Mouse (Mus musculus): ENCODE results near the gene Slc17a4. TPM values are rescaled to one million over a fixed set of nuclear protein-coding genes. Genes with fewer than 3 reads are reported as not detected.
A peak's percentile ranks its signal among the peaks of the same experiment; 100 is the strongest.

Slc17a4 gene
- total RNA-seq, 1 experiment = not detected

GRCm38 (mm10) chr13:23892592-23893268 lies 22.1 kb downstream of the Slc17a4 start:
- Histone ChIP-seq H3K9me3 (ENCODE audit: control insufficient read depth, insufficient read depth, low read depth, low read length) (no peaks in the 10 kb centered on the region), H3K4me3 (ENCODE audit: insufficient read depth in 1 of 2, low read depth in 1 of 2, low read length in 2 of 2, poor library complexity in 1 of 2, severe bottlenecking in 1 of 2) (no peak overlapping the region), H3K9ac (ENCODE audit: insufficient read depth, low read depth, low read length, poor library complexity, severe bottlenecking) (no peak overlapping the region), H3K27ac (ENCODE audit: insufficient read depth, low read depth, low read length, poor library complexity, severe bottlenecking) (no peak overlapping the region), H3K36me3 (ENCODE audit: control insufficient read depth, insufficient read depth, low read length, poor library complexity, severe bottlenecking) (no peaks in the 10 kb centered on the region), H3K4me1 (ENCODE audit: control insufficient read depth in 2 of 2, insufficient read depth in 2 of 2, low read length in 2 of 2, poor library complexity in 1 of 2) (no peaks in the 10 kb centered on the region)
- DNase-seq (ENCODE audit: low read depth, low spot score) = no peak
- in situ Hi-C loops (cut with MboI; ENCODE audit: low sequenced_read_pairs in 2 of 2, unreplicated experiment in 2 of 2) = no loop called here
- TF ChIP-seq MAFK (IDR thresholded peaks at IDR 0.05; ENCODE audit: insufficient read depth, low read depth, low read length) = no peak
- no peak for TF ChIP-seq ZNF384 (IDR thresholded peaks at IDR 0.05; ENCODE audit: low read depth, low read length)
- no peak for TF ChIP-seq ZC3H11A (IDR thresholded peaks at IDR 0.05; ENCODE audit: borderline replicate concordance, low read depth, low read length)
- no peak for TF ChIP-seq CHD2 (IDR thresholded peaks at IDR 0.05; ENCODE audit: low read depth, low read length)
- TF ChIP-seq HCFC1 (IDR thresholded peaks at IDR 0.05; ENCODE audit: borderline replicate concordance, insufficient read depth, low read length) = no peak

- in situ Hi-C loops (cut with MboI; ENCODE audit: low sequenced_read_pairs in 2 of 2, unreplicated experiment in 2 of 2) = no loop called here
- H3K9ac ChIP-seq (ENCODE audit: insufficient read depth, low read depth, low read length, poor library complexity, severe bottlenecking) = no peak overlapping the region
Observed at GRCm38 (mm10) chr13:23889011-23889605, 25.7 kb downstream of the Slc17a4 start.

DNA sequence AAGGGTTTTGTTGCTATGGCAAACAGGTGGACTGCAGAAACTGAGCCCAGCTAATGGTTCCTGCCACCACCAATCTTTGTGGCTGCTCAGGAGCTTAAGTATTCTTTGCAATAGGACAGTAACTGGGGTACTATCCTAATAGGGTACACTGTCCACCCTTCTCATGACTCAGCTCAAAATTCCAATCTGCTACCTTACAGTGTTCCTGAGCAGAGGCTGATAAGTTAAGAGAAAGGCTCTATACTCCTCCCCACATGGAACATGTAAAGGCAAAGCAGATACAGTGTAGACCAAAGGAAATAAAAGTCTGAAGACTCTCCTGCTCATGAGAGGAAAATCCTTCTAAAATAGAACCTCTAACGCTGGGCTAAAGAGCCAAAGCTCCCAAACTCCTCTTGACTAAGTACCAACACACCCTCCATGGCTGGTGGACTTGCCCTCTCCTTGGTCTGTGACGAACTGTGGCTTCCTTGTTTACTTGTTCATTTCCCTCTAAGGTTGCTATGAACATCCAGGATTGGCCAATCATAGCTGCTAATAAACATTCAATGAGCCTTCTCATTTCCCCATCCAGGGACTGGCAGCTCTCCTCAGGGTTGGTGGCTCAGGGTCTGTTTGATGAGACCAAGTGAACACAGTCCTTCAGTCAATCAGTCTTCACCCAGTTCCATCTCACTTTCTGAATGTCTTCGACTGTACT lies 27.6 kb downstream of the Slc17a4 start:
- no peak for DNase-seq (ENCODE audit: low read depth, low spot score)
- H3K27ac ChIP-seq (ENCODE audit: insufficient read depth, low read depth, low read length, poor library complexity, severe bottlenecking) = no peak overlapping the region
- no peaks in the 10 kb centered on the region for H3K4me1 ChIP-seq (ENCODE audit: control insufficient read depth in 2 of 2, insufficient read depth in 2 of 2, low read length in 2 of 2, poor library complexity in 1 of 2)
- H3K9me3 ChIP-seq (ENCODE audit: control insufficient read depth, insufficient read depth, low read depth, low read length) = no peaks in the 10 kb centered on the region
- no peak overlapping the region for H3K4me3 ChIP-seq (ENCODE audit: insufficient read depth in 1 of 2, low read depth in 1 of 2, low read length in 2 of 2, poor library complexity in 1 of 2, severe bottlenecking in 1 of 2)
- TF ChIP-seq CHD2 (IDR thresholded peaks at IDR 0.05; ENCODE audit: low read depth, low read length) = no peak
- no peak for TF ChIP-seq MAFK (IDR thresholded peaks at IDR 0.05; ENCODE audit: insufficient read depth, low read depth, low read length)
- TF ChIP-seq ZNF384 (IDR thresholded peaks at IDR 0.05; ENCODE audit: low read depth, low read length) = no peak
- TF ChIP-seq HCFC1 (IDR thresholded peaks at IDR 0.05; ENCODE audit: borderline replicate concordance, insufficient read depth, low read length) = no peak
- no peak for TF ChIP-seq ZC3H11A (IDR thresholded peaks at IDR 0.05; ENCODE audit: borderline replicate concordance, low read depth, low read length)
- H3K9ac ChIP-seq (ENCODE audit: insufficient read depth, low read depth, low read length, poor library complexity, severe bottlenecking) = no peak overlapping the region
- in situ Hi-C loops (cut with MboI; ENCODE audit: low sequenced_read_pairs in 2 of 2, unreplicated experiment in 2 of 2) = no loop called here
- H3K36me3 ChIP-seq (ENCODE audit: control insufficient read depth, insufficient read depth, low read length, poor library complexity, severe bottlenecking) = no peaks in the 10 kb centered on the region

More at GRCm38 (mm10) chr13:23889011-23889605, 25.7 kb downstream of the Slc17a4 start:
- no peak for TF ChIP-seq HCFC1 (IDR thresholded peaks at IDR 0.05; ENCODE audit: borderline replicate concordance, insufficient read depth, low read length)
- no peak for TF ChIP-seq MAFK (IDR thresholded peaks at IDR 0.05; ENCODE audit: insufficient read depth, low read depth, low read length)
- TF ChIP-seq CHD2 (IDR thresholded peaks at IDR 0.05; ENCODE audit: low read depth, low read length) = no peak
- no peak for TF ChIP-seq ZNF384 (IDR thresholded peaks at IDR 0.05; ENCODE audit: low read depth, low read length)
- no peak for TF ChIP-seq ZC3H11A (IDR thresholded peaks at IDR 0.05; ENCODE audit: borderline replicate concordance, low read depth, low read length)
- H3K4me1 ChIP-seq (ENCODE audit: control insufficient read depth in 2 of 2, insufficient read depth in 2 of 2, low read length in 2 of 2, poor library complexity in 1 of 2) = no peaks in the 10 kb centered on the region
- no peaks in the 10 kb centered on the region for H3K9me3 ChIP-seq (ENCODE audit: control insufficient read depth, insufficient read depth, low read depth, low read length)
- DNase-seq (ENCODE audit: low read depth, low spot score) = no peak
- H3K4me3 ChIP-seq (ENCODE audit: insufficient read depth in 1 of 2, low read depth in 1 of 2, low read length in 2 of 2, poor library complexity in 1 of 2, severe bottlenecking in 1 of 2) = no peak overlapping the region
- no peaks in the 10 kb centered on the region for H3K36me3 ChIP-seq (ENCODE audit: control insufficient read depth, insufficient read depth, low read length, poor library complexity, severe bottlenecking)
- H3K27ac ChIP-seq (ENCODE audit: insufficient read depth, low read depth, low read length, poor library complexity, severe bottlenecking) = no peak overlapping the region

GRCm38 (mm10) chr13:23885540-23885939 lies 29.3 kb downstream of the Slc17a4 start:
- TF ChIP-seq ZC3H11A (IDR thresholded peaks at IDR 0.05; ENCODE audit: borderline replicate concordance, low read depth, low read length) (peak; percentile 61), MAFK (IDR thresholded peaks at IDR 0.05; ENCODE audit: insufficient read depth, low read depth, low read length) (no peak), CHD2 (IDR thresholded peaks at IDR 0.05; ENCODE audit: low read depth, low read length) (no peak)
- H3K9me3 ChIP-seq (ENCODE audit: control insufficient read depth, insufficient read depth, low read depth, low read length) = no peaks in the 10 kb centered on the region
- no peaks in the 10 kb centered on the region for H3K4me1 ChIP-seq (ENCODE audit: control insufficient read depth in 2 of 2, insufficient read depth in 2 of 2, low read length in 2 of 2, poor library complexity in 1 of 2)
- no peak overlapping the region for H3K9ac ChIP-seq (ENCODE audit: insufficient read depth, low read depth, low read length, poor library complexity, severe bottlenecking)
- DNase-seq (ENCODE audit: low read depth, low spot score) = peak; percentile 7
- no peak overlapping the region for H3K27ac ChIP-seq (ENCODE audit: insufficient read depth, low read depth, low read length, poor library complexity, severe bottlenecking)
- no peaks in the 10 kb centered on the region for H3K36me3 ChIP-seq (ENCODE audit: control insufficient read depth, insufficient read depth, low read length, poor library complexity, severe bottlenecking)
- in situ Hi-C loops (cut with MboI; ENCODE audit: low sequenced_read_pairs in 2 of 2, unreplicated experiment in 2 of 2) = no loop called here
- H3K4me3 ChIP-seq (ENCODE audit: insufficient read depth in 1 of 2, low read depth in 1 of 2, low read length in 2 of 2, poor library complexity in 1 of 2, severe bottlenecking in 1 of 2) = no peak overlapping the region
